Mouse (Mus musculus) B cell, adult 62 days (primary cell): Measurements from ENCODE around the gene Dock2. TPM values are rescaled to one million over a fixed set of nuclear protein-coding genes. Genes with fewer than 3 reads are reported as not detected.

Experiments
- total RNA-seq: library from RNA; stranded (reverse); gene quantifications from 4 replicates; pipeline ENCODE4 v1.2.4, GENCODE M21; 2023

Gene Dock2
- total RNA-seq = 402 to 426 TPM (median 424 TPM) in 4 replicates

GRCm38 (mm10) chr11:34783587-34784043 lies at the start of gene Dock2:
TSS of gene Dock2 (minus strand) at chr11:34783892.

DNA sequence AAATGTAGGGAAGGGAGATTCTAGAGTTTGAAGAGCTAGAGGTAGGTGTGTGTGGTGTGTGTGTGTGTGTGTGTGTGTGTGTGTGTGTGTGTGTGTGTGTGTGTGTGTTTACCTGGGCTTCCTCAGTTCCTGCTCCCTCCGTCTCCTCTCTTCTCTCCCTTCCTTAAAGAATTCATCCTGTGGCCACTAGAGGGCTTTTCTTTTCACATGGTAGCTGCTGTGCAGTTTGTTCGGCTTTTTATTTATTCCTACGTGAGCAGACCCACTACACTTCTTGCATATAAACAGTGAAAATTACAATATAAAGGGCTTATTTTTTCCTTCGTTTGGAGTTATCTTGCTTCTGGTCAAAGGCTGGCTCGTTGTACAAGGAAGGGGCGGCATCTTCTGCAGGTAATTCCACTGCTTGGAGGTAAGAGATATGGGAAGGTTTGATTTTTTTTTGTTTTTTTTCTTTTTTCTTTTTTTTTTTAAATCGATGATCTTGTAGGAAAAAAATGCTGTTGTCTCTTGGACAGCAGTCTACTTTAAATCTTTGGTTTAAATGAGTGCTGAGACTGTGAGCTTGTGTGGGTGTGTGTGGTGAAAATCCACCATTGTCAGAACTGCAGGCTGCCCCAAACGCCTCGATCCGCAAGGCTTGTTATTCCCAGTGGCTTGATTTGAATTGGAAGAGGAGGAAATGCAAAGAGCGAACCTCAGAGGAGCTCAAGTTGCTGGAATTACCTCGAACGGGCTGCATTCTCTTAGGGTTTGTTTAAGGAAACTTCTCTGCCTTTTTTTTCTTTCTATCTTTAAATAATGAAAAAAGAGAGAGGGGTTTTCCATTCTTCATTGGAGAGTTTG lies 468.9 kb downstream of the Dock2 start, which contains the start of gene Fam196b:
Gene Fam196b (plus strand): TSS at position 289 of the 846 bp plus-strand sequence.

DNA sequence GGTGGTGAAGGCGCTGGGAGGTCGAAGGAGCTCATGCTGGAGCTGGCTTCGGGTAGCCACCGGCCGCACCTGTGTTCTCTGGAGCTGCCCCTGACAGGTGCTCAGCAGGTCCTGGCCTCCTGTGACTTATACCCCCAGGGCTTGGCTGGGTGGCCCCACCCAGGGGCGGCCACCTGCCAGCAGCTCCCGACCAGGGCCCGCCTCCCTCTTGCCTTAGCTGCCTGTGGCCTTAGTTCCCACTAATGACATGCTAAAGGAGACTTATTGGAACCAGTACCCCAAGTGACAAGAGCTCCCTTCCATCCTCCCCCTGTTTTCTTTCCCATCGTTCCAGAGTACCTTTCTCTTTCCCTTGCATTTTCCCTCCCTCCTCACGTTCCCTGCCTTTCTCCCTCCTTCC lies 575.7 kb downstream of the Dock2 start, which contains the start of gene Foxi1:
Gene Foxi1 (minus strand): TSS at position 101 of the 400 bp plus-strand sequence.

Other genes starting within 250 kb of the Dock2 start
- gene Spdl1, start 49.7 kb upstream of the Dock2 start, total RNA-seq = 6.1 to 13.1 TPM (median 8.1 TPM) in 4 replicates